ENCODE assay signal across 10 mouse cellular contexts in the genomic region with DNA sequence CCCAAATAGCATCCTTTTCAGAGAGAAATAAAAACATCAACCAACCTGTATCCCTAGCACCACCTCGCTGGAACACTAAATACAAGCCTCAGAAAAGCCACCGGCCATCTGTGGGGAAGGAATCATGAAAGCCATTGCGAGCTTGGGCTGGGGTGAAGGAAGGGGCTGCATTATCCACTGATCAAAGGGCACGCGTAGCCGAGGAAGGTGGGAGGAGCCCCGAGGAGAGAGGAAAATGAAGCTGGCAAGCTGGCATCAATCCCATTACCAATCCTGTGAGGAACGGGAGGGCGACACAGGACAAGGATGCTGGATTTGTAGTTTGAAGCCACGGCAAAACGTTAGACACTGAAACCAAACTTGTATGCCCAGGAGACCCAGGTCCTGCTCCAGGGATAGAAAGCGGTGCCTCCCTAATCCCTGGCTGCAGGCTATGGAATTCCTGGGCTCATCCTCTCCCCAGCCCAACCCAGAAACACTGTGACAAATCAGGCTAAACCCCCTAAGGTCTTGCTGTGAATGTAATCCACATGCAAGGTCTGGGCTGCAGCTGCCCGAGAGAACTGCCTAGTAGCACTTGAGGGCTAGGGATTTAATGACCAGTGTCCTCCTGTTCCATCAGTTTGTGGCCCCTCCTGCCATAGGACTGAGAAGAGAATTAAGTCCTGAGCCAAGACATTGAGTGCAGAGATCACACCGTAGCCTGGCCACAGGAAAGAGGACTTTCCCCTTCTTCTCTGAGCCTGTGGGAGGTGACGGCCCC.
DNase-seq lines count a peak whose midpoint lies in the region; ATAC-seq lines count a peak whose summit lies in the region.
"Had no signal": no experiment of that assay in that cellular context is flagged by ENCODE, and none has a peak within 500 bp of the region (broad histone marks: within the 10 kb centered on the region; RNA-seq: fewer than 3 reads in every experiment).

No protein-coding gene starts in this region.

- DNase-seq in heart, embryonic 10.5 days (ENCODE audit: low spot score), result no peak
- DNase-seq in heart, postnatal 14 days, result no peak
- DNase-seq in embryo, embryonic 11 days, result peak; percentile 54
- peak; percentile 17 for DNase-seq in forelimb bud, embryonic 11.5 days (ENCODE audit: low read depth, low spot score)
- no peak for DNase-seq in thymus, postnatal 4 days
- no peak for DNase-seq in left cerebral cortex, adult 8-10 months (ENCODE audit: low spot score in 2 of 2)
- DNase-seq: liver, embryonic 13.5 days had no signal

- H3K27ac ChIP-seq in heart, embryonic 10.5 days, result no peak overlapping the region
- no peak overlapping the region for H3K27ac ChIP-seq in midbrain, embryonic 15.5 days
- H3K27ac ChIP-seq: liver, embryonic 13.5 days had no signal

- WGBS in heart, embryonic 10.5 days, result 10% methylated on average over 15 of the region's 15 CpGs
- 6% methylated on average over 15 of the region's 15 CpGs for WGBS in midbrain, embryonic 15.5 days

- H3K4me3 ChIP-seq in heart, embryonic 10.5 days, result 0 out of 2 replicates have a peak overlapping the region, but pooled peaks have one; percentile 8
- 0 out of 2 replicates have a peak overlapping the region, but pooled peaks have one; percentile 14 for H3K4me3 ChIP-seq in midbrain, embryonic 15.5 days
- H3K4me3 ChIP-seq: liver, embryonic 13.5 days had no signal

- intact Hi-C loops in heart, postnatal 14 days (cut with DNase I), result no loop called here

- H3K4me1 ChIP-seq in heart, embryonic 10.5 days, result peaks cover 11% of the 10 kb centered on the region; the same call in 1 of the 2 replicates
- peaks cover 19% of the 10 kb centered on the region for H3K4me1 ChIP-seq in midbrain, embryonic 15.5 days
- H3K4me1 ChIP-seq: liver, embryonic 13.5 days had no signal

- ATAC-seq in midbrain, embryonic 15.5 days (replicated peaks), result peak; percentile 37; the same call in 1 of the 2 replicates
- no peak for ATAC-seq in erythroid progenitor cell, adult 5-6 weeks (replicated peaks; ENCODE audit: low FRiP score, poor library complexity, severe bottlenecking)
- ATAC-seq: activated CD4-positive, CD25-positive, alpha-beta regulatory T cell, adult 4 months had no signal

- H3K9ac ChIP-seq in midbrain, embryonic 15.5 days, result no peak overlapping the region
- H3K9ac ChIP-seq: liver, embryonic 13.5 days had no signal

- no peaks in the 10 kb centered on the region for H3K36me3 ChIP-seq in heart, embryonic 10.5 days
- H3K36me3 ChIP-seq in midbrain, embryonic 15.5 days (replicated peaks), result no peaks in the 10 kb centered on the region
- H3K36me3 ChIP-seq: liver, embryonic 13.5 days had no signal

- H3K9me3 ChIP-seq in heart, embryonic 10.5 days, result no peaks in the 10 kb centered on the region
- no peaks in the 10 kb centered on the region for H3K9me3 ChIP-seq in midbrain, embryonic 15.5 days
- H3K9me3 ChIP-seq: liver, embryonic 13.5 days had no signal

- H3K4me2 ChIP-seq in midbrain, embryonic 15.5 days, result peak overlapping the region; percentile 44
- H3K4me2 ChIP-seq: liver, embryonic 13.5 days had no signal

- H3K27me3 ChIP-seq in heart, embryonic 10.5 days (ENCODE audit: insufficient read depth, poor library complexity, severe bottlenecking), result peaks cover 55% of the 10 kb centered on the region
- H3K27me3 ChIP-seq in midbrain, embryonic 15.5 days (replicated peaks), result peaks cover 12% of the 10 kb centered on the region; the same call in 1 of the 2 replicates
- H3K27me3 ChIP-seq: liver, embryonic 13.5 days had no signal

Comparison
In these comparisons a context has a peak if more than half of its experiments do, and no peak if none do; other contexts are left out.
1. DNase-seq: peak in embryo, embryonic 11 days (single experiment) and forelimb bud, embryonic 11.5 days (single experiment); none in heart, embryonic 10.5 days (single experiment), heart, postnatal 14 days (0 of 2), thymus, postnatal 4 days (single experiment) and left cerebral cortex, adult 8-10 months (0 of 2).